Mouse (Mus musculus) midbrain, embryonic 14.5 days (tissue): Measurements from ENCODE around the gene Ndufa11. TPM values are rescaled to one million over a fixed set of nuclear protein-coding genes. Genes with fewer than 3 reads are reported as not detected.

Experiments used
- ATAC-seq: fragments of 200-750 bp; cut with Nextera tagmentation; 2 replicates; pipeline ENCODE4 v1.8.0; 2017; ENCODE audit warnings: moderate number of reproducible peaks, moderate library complexity; ENCODE audit not compliant: low FRiP score, low TSS enrichment
- DNase-seq: peaks from one replicate; pipeline ENCODE4 v3.0.0-alpha.2; 2015
- H3K27ac ChIP-seq: fragments of 300-500 bp; sonication (generic); replicated peaks from 2 replicates; pipeline ENCODE4 v1.5.1; 2014; ENCODE audit warnings: mild to moderate bottlenecking, low read depth, low read length, moderate library complexity
- H3K27me3 ChIP-seq: fragments of 300-500 bp; sonication (generic); 2 replicates; pipeline ENCODE4 v1.6.1; 2014; ENCODE audit warnings: low read length, control low read depth, mixed read lengths; ENCODE audit not compliant: control insufficient read depth, insufficient read depth
- H3K36me3 ChIP-seq: fragments of 300-500 bp; sonication (generic); 2 replicates; pipeline ENCODE4 v1.6.1; 2014; ENCODE audit warnings: low read length, control low read depth; ENCODE audit not compliant: control insufficient read depth, insufficient read depth
- H3K4me1 ChIP-seq: fragments of 300-500 bp; sonication (generic); 2 replicates; pipeline ENCODE4 v1.6.1; 2014; ENCODE audit warnings: mild to moderate bottlenecking, antibody characterized with exemption, low read length, control low read depth; ENCODE audit not compliant: control insufficient read depth, insufficient read depth
- H3K4me2 ChIP-seq: fragments of 300-500 bp; sonication (generic); 2 replicates; pipeline ENCODE4 v1.6.1; 2014; ENCODE audit warnings: mild to moderate bottlenecking, low read length, moderate library complexity
- H3K4me3 ChIP-seq: fragments of 300-500 bp; sonication (generic); replicated peaks from 2 replicates; pipeline ENCODE4 v1.5.1; 2014; ENCODE audit warnings: low read depth, low read length
- H3K9ac ChIP-seq: fragments of 300-500 bp; sonication (generic); replicated peaks from 2 replicates; pipeline ENCODE4 v1.6.1; 2014; ENCODE audit warnings: mild to moderate bottlenecking, low read length, moderate library complexity
- H3K9me3 ChIP-seq: fragments of 300-500 bp; sonication (generic); 2 replicates; pipeline ENCODE4 v1.6.1; 2016; ENCODE audit warnings: low read length, control low read depth, mixed read lengths; ENCODE audit not compliant: control insufficient read depth
- WGBS: fragments of 180-500 bp; shearing (Covaris S2); extraction: QIAGEN DNeasy Blood & Tissue Kit; methylation state at CpG from one replicate; pipeline ENCODE4 v1.1.7; 2014; 5-methylcytosine and 5-hydroxymethylcytosine counted together
- polyA plus RNA-seq: library from polyadenylated mRNA; unstranded; fragments of >200 nt; fragmentation: Nextera tagmentation; extraction: Ambion mirVana; gene quantifications from 2 replicates; pipeline ENCODE4 v1.2.1, GENCODE M21; 2014

Gene Ndufa11
- polyA plus RNA-seq, 1 experiment from 2014 or later: 478 TPM

GRCm38 (mm10) chr17:56706515-56706914 is 11.1 kb upstream of the Ndufa11 start:
- Histone ChIP-seq H3K4me2 (no peak overlapping the region), H3K36me3 (peaks cover 97% of the 10 kb centered on the region), H3K9ac (no peak overlapping the region), H3K4me3 (no peak overlapping the region), H3K9me3 (no peaks in the 10 kb centered on the region), H3K27ac (no peak overlapping the region), H3K4me1 (no peaks in the 10 kb centered on the region), H3K27me3 (no peaks in the 10 kb centered on the region)
- ATAC-seq (no peak), DNase-seq (no peak)
- WGBS: 97% methylated on average over 1 of the region's 1 CpGs

GRCm38 (mm10) chr17:56708692-56709091 is 8.9 kb upstream of the Ndufa11 start:
- H3K36me3 ChIP-seq: peaks cover 91% of the 10 kb centered on the region
- no peaks in the 10 kb centered on the region for H3K9me3 ChIP-seq
- H3K4me1 ChIP-seq: no peaks in the 10 kb centered on the region
- H3K4me3 ChIP-seq: no peak overlapping the region
- 83% methylated on average over 4 of the region's 4 CpGs for WGBS
- no peak for DNase-seq
- H3K4me2 ChIP-seq: no peak overlapping the region
- no peak overlapping the region for H3K9ac ChIP-seq
- H3K27ac ChIP-seq: no peak overlapping the region
- no peaks in the 10 kb centered on the region for H3K27me3 ChIP-seq
- no peak for ATAC-seq

- WGBS: 92% methylated on average over 3 of the region's 3 CpGs
- no peaks in the 10 kb centered on the region for H3K4me1 ChIP-seq
- H3K4me3 ChIP-seq: no peak overlapping the region
- ATAC-seq: no peak
- H3K9ac ChIP-seq: no peak overlapping the region
- DNase-seq: no peak
- H3K4me2 ChIP-seq: no peak overlapping the region
- H3K27me3 ChIP-seq: no peaks in the 10 kb centered on the region
- no peak overlapping the region for H3K27ac ChIP-seq
- peaks cover 81% of the 10 kb centered on the region for H3K36me3 ChIP-seq
- H3K9me3 ChIP-seq: no peaks in the 10 kb centered on the region
These were observed 7.9 kb upstream of the Ndufa11 start for GRCm38 (mm10) chr17:56709708-56710107.

DNA sequence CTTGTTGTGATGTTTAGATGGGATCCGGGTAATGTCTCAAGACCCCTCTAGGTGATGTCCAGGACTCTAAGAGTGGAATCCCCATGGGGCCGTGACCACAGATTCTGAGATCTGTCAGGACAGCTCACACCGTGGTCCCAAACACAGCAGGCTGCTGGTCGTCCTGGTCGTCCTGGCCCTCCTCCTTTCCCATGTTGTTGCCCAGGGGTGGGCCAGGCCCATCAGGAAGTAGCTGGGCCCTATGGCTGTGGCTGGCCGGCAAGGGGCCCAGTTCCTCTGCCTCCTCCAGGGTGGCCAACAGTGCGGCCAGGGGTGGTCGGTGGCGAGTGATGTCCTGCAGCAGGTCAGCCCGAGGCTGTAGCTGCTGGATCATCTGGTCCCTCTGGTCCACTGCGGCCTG is 2.2 kb upstream of the Ndufa11 start:
- H3K27me3 ChIP-seq: no peaks in the 10 kb centered on the region
- peak overlapping the region; percentile 70; the same call in 1 of the 2 replicates for H3K9ac ChIP-seq
- no peak overlapping the region for H3K27ac ChIP-seq
- H3K36me3 ChIP-seq: peaks cover 24% of the 10 kb centered on the region
- no peaks in the 10 kb centered on the region for H3K9me3 ChIP-seq
- H3K4me3 ChIP-seq: peak overlapping the region; percentile 80
- 58% methylated on average over 11 of the region's 11 CpGs for WGBS
- no peak for DNase-seq
- H3K4me2 ChIP-seq: peak overlapping the region; percentile 82
- peaks cover 20% of the 10 kb centered on the region for H3K4me1 ChIP-seq
- ATAC-seq: no peak

DNA sequence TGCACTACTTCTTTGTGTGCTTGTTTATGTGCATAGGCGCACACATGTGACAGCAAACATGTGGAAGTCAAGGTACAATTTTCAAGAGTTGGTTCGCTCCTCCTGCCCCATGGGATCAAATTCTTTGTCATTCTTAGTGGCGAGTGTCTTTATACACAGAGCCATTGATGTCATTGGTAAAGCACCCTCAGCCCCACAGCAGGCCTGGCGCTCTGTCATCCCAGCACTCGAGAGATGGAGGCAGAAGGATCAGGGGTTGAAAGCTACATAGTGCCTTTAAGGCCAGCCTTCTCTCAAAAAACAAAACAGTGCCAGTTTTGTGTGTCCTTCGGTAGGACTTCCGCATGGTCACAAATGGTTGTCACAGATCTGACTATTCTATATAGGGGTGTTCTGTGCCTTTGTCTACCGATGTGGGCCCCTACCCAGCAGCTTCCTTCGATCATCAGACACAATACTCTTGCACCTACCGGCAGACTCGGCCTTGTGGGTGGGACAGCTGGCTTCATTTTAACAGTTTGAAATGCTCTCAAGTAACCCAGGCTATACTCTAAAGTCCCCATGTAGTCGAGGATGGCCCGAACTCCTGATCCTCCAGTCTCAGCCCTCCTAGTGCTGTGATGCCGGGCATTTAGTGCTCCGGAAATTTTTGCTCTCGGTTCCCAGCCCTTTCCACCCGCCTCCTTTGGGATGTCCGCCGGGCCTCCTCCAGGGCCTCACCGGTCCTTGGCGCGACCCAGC is 1.5 kb upstream of the Ndufa11 start:
- Histone ChIP-seq H3K4me2 (peak overlapping the region; percentile 82), H3K9me3 (no peaks in the 10 kb centered on the region), H3K9ac (peak overlapping the region; percentile 70), H3K36me3 (peaks cover 20% of the 10 kb centered on the region), H3K4me1 (peaks cover 20% of the 10 kb centered on the region), H3K27ac (peak overlapping the region; percentile 85), H3K4me3 (peak overlapping the region; percentile 80), H3K27me3 (no peaks in the 10 kb centered on the region)
- peak; percentile 20 for DNase-seq
- ATAC-seq: no peak
- WGBS: 24% methylated on average over 22 of the region's 22 CpGs

DNA sequence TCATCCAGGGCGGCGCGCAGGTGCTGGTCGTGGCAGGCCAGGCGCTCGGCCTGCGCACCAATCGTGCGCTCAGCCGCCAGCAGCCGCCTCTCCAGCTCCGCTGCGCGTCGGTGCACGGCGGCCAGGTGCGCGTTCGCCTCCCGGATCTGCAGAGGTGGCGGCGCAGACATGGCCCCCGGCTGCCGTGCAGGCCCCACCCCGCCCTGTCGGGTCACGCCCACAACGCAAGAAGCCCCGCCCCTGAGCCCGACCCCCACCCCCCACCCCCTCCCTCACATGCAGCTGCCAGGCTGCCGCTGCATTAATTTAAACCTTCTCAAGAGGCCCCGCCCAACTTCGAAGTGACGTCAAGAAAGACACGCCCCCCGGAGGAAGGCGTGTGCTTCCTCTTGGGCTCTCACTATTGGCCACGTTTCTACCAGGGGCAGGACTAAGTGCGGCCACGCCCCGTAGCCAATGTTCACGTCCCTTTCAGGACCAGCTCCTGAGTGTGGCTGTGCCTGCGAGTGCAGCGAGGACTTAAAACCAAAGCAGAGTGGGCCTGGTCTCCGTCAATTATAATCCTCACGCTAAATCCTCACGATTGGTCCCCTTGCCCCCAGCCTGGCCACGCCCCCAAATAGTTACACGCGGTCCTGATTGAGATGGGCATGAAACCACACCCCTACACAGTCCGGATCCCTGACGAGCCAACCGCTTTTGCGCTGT is 758 bp upstream of the Ndufa11 start:
- Histone ChIP-seq H3K4me2 (peak overlapping the region; percentile 82), H3K27ac (peak overlapping the region; percentile 85), H3K36me3 (peaks cover 20% of the 10 kb centered on the region), H3K27me3 (no peaks in the 10 kb centered on the region), H3K9me3 (no peaks in the 10 kb centered on the region), H3K4me3 (peak overlapping the region; percentile 80), H3K9ac (peak overlapping the region; percentile 89), H3K4me1 (peaks cover 20% of the 10 kb centered on the region)
- ATAC-seq: peak; percentile 93
- peak; percentile 99 for DNase-seq
- under 1% methylated on average over 55 of the region's 55 CpGs for WGBS

- Histone ChIP-seq H3K36me3 (peaks cover 33% of the 10 kb centered on the region), H3K4me2 (no peak overlapping the region), H3K4me1 (peaks cover 11% of the 10 kb centered on the region), H3K27me3 (no peaks in the 10 kb centered on the region), H3K4me3 (no peak overlapping the region), H3K9me3 (no peaks in the 10 kb centered on the region), H3K27ac (no peak overlapping the region), H3K9ac (no peak overlapping the region)
- 92% methylated on average over 5 of the region's 5 CpGs for WGBS
- ATAC-seq: no peak
- no peak for DNase-seq
These were observed 4.9 kb downstream of the Ndufa11 start for GRCm38 (mm10) chr17:56722441-56722840.

GRCm38 (mm10) chr17:56723419-56724161 is 6.0 kb downstream of the Ndufa11 start:
- no peak overlapping the region for H3K27ac ChIP-seq
- DNase-seq (no peak), ATAC-seq (no peak)
- no peaks in the 10 kb centered on the region for H3K9me3 ChIP-seq
- no peak overlapping the region for H3K4me3 ChIP-seq
- whole genome bisulfite sequencing: 87% methylated on average over 11 of the region's 11 CpGs
- H3K27me3 ChIP-seq: no peaks in the 10 kb centered on the region
- peaks cover 33% of the 10 kb centered on the region for H3K36me3 ChIP-seq
- H3K9ac ChIP-seq: no peak overlapping the region
- H3K4me1 ChIP-seq: peaks cover 5% of the 10 kb centered on the region
- H3K4me2 ChIP-seq: no peak overlapping the region
